Mouse (Mus musculus) intestine, embryonic 15.5 days (tissue): ENCODE results near the gene Acvr1c. TPM values are rescaled to one million over a fixed set of nuclear protein-coding genes. Genes with fewer than 3 reads are reported as not detected.
A peak's percentile ranks its signal among the peaks of the same experiment; 100 is the strongest.

Source experiments
- ATAC-seq: fragments of 200-750 bp; cut with Nextera tagmentation; 2 replicates; pipeline ENCODE4 v1.8.0; 2017; ENCODE audit warnings: moderate TSS enrichment, moderate library complexity
- H3K27ac ChIP-seq: fragments of 300-500 bp; sonication (generic); 2 replicates; pipeline ENCODE4 v1.5.1; 2015; ENCODE audit warnings: mild to moderate bottlenecking, inconsistent platforms
- H3K27me3 ChIP-seq: fragments of 300-500 bp; sonication (generic); replicated peaks from 2 replicates; pipeline ENCODE4 v1.6.1; 2015; ENCODE audit warnings: inconsistent platforms
- H3K36me3 ChIP-seq: fragments of 300-500 bp; sonication (generic); 2 replicates; pipeline ENCODE4 v1.6.1; 2015; ENCODE audit warnings: inconsistent platforms
- H3K4me1 ChIP-seq: fragments of 300-500 bp; sonication (generic); replicated peaks from 2 replicates; pipeline ENCODE4 v1.6.1; 2015; ENCODE audit warnings: inconsistent platforms
- H3K4me2 ChIP-seq: fragments of 300-500 bp; sonication (generic); replicated peaks from 2 replicates; pipeline ENCODE4 v1.6.1; 2015; ENCODE audit warnings: mild to moderate bottlenecking, inconsistent platforms
- H3K4me3 ChIP-seq: fragments of 300-500 bp; sonication (generic); replicated peaks from 2 replicates; pipeline ENCODE4 v1.5.1; 2015; ENCODE audit warnings: inconsistent platforms
- H3K9ac ChIP-seq: fragments of 300-500 bp; sonication (generic); 2 replicates; pipeline ENCODE4 v1.6.1; 2015; ENCODE audit warnings: inconsistent platforms
- H3K9me3 ChIP-seq: fragments of 300-500 bp; sonication (generic); 2 replicates; pipeline ENCODE4 v1.6.1; 2016; ENCODE audit warnings: inconsistent platforms
- WGBS: fragments of 180-500 bp; shearing (Covaris S2); methylation state at CpG from one replicate; pipeline ENCODE4 v1.1.7; 2015; 5-methylcytosine and 5-hydroxymethylcytosine counted together
- polyA plus RNA-seq: library from polyadenylated mRNA; unstranded; fragments of >200 nt; fragmentation: Nextera tagmentation; extraction: Ambion mirVana; gene quantifications from 2 replicates; pipeline ENCODE4 v1.2.1, GENCODE M21; 2015

Acvr1c gene
- polyA plus RNA-seq, 1 experiment from 2014 or later: 4.2 TPM

DNA sequence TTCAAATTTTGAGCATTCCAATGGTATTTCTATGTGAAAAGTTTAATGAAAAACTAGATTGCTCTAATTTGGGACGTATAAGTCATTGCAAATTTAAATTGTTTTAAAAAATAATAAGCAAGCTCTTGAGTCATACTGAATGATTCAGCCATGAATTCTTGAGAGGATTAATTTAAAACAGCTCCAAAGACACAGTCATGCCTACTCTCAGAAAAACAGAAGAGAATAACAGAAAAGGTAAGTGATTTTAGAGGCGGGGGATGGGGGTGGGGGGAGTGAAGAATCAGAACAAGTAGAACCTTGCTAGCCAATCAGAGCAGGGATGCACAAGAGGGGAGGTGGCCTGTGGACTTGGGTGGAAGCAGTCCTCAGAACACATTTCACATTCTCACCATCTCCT lies 7.0 kb downstream of the Acvr1c start:
- no peaks in the 10 kb centered on the region for H3K4me1 ChIP-seq
- H3K9ac ChIP-seq: no peak overlapping the region
- no peak for ATAC-seq
- no peak overlapping the region for H3K4me3 ChIP-seq
- 90% methylated on average over 2 of the region's 2 CpGs for WGBS
- no peak overlapping the region for H3K27ac ChIP-seq
- H3K4me2 ChIP-seq: no peak overlapping the region
- H3K36me3 ChIP-seq: no peaks in the 10 kb centered on the region
- H3K27me3 ChIP-seq: no peaks in the 10 kb centered on the region
- no peaks in the 10 kb centered on the region for H3K9me3 ChIP-seq

DNA sequence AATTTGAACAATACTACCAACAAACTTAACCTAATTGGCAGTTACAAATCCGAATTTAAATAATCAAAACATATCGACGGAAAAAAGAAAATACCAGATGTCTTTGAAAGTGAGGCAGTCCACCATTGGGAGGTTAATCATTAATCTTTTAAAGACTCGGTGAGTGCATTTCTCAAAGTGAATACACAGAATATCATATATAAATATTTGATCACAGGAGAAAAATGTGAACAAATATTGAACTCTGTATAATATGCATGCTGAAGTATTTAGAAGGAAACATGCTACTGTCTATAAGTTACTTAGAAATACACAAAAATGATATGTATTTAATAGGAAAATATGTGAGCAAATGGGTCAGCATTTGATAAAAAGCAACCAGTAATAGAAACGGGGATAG lies 21.0 kb downstream of the Acvr1c start:
- Histone ChIP-seq H3K4me1 (no peaks in the 10 kb centered on the region), H3K9me3 (no peaks in the 10 kb centered on the region), H3K4me2 (no peak overlapping the region), H3K27me3 (no peaks in the 10 kb centered on the region), H3K4me3 (no peak overlapping the region), H3K36me3 (no peaks in the 10 kb centered on the region), H3K9ac (no peak overlapping the region), H3K27ac (no peak overlapping the region)
- 58% methylated on average over 5 of the region's 5 CpGs for WGBS
- ATAC-seq: 0 out of 2 replicates have a peak, but pooled peaks have one; percentile 45

DNA sequence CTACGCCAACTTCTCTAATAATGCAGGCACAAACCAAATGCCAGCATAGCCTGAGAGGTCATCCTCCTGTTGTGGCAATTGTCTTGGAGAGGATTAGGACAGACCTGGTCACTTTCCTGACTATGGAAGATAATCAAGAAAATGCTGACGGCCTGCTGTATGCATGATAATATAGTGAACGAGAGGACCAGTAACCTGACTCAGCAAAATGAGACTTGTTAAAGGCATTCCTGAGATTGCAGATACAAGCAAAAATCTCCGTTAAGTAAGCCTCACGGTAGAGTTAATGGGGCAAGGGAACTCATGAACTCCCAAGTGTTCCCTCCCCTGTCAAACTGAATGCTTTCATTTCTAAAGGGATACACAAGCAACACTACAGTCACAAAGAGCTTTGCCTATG lies 28.1 kb downstream of the Acvr1c start:
- whole genome bisulfite sequencing: 84% methylated on average over 5 of the region's 5 CpGs
- Histone ChIP-seq H3K4me1 (no peaks in the 10 kb centered on the region), H3K36me3 (no peaks in the 10 kb centered on the region), H3K4me3 (no peak overlapping the region), H3K9ac (no peak overlapping the region), H3K9me3 (no peaks in the 10 kb centered on the region), H3K27me3 (no peaks in the 10 kb centered on the region), H3K4me2 (no peak overlapping the region), H3K27ac (no peak overlapping the region)
- ATAC-seq: no peak

DNA sequence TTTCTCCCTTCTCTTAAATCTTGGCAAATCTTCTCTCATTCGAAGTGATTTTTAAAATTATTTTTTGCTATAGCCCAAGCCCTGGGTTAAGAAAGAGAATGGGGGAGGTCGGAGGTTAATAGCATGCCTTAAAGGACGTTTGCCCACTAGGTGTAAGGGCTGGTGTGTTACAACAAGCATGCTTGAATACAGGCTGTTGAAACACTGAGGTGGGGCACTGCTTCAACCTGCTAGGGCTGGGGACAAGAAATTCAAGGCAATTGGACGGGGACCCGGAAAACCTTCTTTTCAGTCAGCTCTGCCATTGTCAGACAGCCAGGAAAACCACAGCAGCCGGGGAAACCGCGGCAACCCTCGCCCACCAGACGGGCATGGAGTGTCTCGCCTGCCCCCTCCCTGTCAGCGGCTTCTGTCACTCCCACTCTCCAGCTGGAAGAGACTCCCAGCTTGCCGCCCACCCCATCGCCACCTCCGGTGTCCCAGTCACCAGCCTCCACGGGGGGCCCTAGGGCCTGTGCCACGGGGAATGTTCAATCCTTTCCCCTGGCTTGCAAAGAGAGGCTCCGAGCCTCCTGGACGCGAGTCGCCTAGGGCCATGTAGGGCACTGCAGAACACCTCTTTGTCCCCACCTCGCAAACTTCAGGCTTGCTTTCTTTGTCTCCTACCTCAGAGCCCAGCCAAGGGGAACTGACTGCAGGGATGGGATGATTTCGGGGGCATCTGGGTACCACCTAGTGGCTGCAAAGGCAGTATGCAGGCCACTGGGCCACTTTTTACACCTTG lies 33.4 kb downstream of the Acvr1c start:
- H3K9ac ChIP-seq: peak overlapping the region; percentile 42
- H3K9me3 ChIP-seq: no peaks in the 10 kb centered on the region
- H3K4me3 ChIP-seq: peak overlapping the region; percentile 40
- ATAC-seq: peak; percentile 81
- H3K36me3 ChIP-seq: no peaks in the 10 kb centered on the region
- peak overlapping the region; percentile 83 for H3K4me2 ChIP-seq
- H3K27ac ChIP-seq: no peak overlapping the region
- H3K27me3 ChIP-seq: no peaks in the 10 kb centered on the region
- no peaks in the 10 kb centered on the region for H3K4me1 ChIP-seq
- WGBS: 14% methylated on average over 23 of the region's 23 CpGs

DNA sequence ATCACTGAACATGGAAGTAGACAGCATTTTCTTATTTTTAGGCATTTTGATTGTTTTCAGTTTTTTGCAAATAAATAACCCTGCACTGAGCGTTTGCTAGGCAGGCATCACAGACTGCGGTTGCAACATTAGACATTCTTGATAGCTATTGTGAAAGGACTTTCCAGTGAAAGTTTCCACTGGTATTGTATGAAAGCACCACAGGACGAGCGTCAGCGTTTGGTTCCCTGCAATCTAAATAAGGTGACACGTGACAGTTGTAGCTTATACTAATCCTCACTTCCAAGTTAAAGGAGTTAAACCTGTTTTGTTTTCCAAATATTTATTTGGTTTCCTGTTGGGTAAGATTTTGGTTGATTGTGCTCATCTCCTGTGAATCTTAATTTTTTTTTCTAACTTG lies 34.4 kb downstream of the Acvr1c start:
- ATAC-seq: no peak
- Histone ChIP-seq H3K4me1 (no peaks in the 10 kb centered on the region), H3K4me2 (no peak overlapping the region), H3K9ac (no peak overlapping the region), H3K36me3 (no peaks in the 10 kb centered on the region), H3K9me3 (no peaks in the 10 kb centered on the region), H3K27ac (no peak overlapping the region), H3K4me3 (no peak overlapping the region), H3K27me3 (no peaks in the 10 kb centered on the region)
- WGBS: 85% methylated on average over 6 of the region's 6 CpGs

DNA sequence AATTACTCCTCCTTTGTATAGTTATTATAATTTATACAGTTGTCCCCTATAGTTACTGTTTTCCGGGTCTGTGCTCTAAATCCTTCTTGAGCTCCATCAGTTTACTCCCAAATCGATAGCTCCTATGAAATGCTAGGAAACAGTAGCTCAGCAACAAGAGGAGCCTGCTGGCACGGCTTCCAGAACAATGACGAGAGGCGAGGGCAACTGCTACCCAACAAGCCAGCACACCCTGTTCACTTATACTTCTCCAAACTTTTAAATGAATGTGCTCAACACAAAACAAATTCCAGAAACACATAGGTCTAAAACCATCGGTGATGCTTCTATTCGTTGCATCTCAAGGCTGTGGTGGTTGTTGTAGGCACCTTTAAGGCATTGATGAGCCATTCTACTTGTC lies 41.5 kb downstream of the Acvr1c start:
- H3K9me3 ChIP-seq: no peaks in the 10 kb centered on the region

DNA sequence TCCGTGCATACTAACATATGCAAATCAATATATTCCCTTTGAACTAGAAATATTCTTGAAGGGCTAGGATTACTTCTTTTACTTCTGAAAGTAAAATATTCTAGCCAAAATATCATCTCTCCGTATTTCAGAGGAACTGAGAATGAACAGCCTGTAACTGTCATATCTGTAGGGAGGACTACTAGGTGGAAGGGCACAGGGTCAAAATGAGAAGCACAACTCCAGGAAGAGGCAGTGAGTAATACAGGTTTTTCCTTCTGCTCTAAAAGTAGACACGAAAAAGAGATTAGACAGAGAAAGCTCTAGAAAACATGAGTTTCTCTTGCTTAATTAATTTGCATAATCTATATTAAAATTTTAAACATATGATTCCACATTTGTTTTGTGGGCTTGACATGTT lies 48.0 kb downstream of the Acvr1c start:
- Histone ChIP-seq H3K4me2 (no peak overlapping the region), H3K4me1 (no peaks in the 10 kb centered on the region), H3K27ac (no peak overlapping the region), H3K9me3 (no peaks in the 10 kb centered on the region), H3K4me3 (no peak overlapping the region), H3K36me3 (no peaks in the 10 kb centered on the region), H3K27me3 (no peaks in the 10 kb centered on the region), H3K9ac (no peak overlapping the region)
- ATAC-seq: no peak
- WGBS: 60% methylated on average over 3 of the region's 3 CpGs

More for the DNA sequence above, 41.5 kb downstream of the Acvr1c start:
- H3K4me3 ChIP-seq: no peak overlapping the region
- 87% methylated on average over 7 of the region's 7 CpGs for WGBS
- no peaks in the 10 kb centered on the region for H3K36me3 ChIP-seq
- no peak overlapping the region for H3K27ac ChIP-seq
- H3K4me1 ChIP-seq: no peaks in the 10 kb centered on the region
- H3K4me2 ChIP-seq: no peak overlapping the region
- H3K9ac ChIP-seq: no peak overlapping the region
- ATAC-seq: no peak
- H3K27me3 ChIP-seq: no peaks in the 10 kb centered on the region

DNA sequence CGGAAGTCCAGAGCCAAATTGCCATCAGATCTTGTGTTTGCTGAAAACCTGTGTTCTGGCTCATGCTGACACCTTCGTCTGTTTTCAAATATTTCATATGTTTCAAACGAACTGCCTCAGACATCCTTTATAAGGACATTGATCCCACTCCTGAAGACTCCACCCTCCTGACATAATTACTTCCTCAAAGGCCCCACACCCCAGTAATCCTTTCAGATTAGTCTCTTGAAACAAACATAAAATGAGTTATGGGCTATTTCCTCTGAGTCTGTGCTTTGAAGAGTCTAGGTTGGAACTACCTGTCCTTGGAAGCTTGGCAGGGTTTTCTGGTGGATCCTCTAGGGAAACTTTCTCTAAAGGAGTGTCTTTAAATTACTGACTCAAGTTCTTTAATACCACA lies 53.2 kb downstream of the Acvr1c start:
- H3K9ac ChIP-seq: no peak overlapping the region
- no peak overlapping the region for H3K4me2 ChIP-seq
- H3K27ac ChIP-seq: no peak overlapping the region
- H3K27me3 ChIP-seq: no peaks in the 10 kb centered on the region
- no peaks in the 10 kb centered on the region for H3K4me1 ChIP-seq
- 0 out of 2 replicates have a peak, but pooled peaks have one; percentile 36 for ATAC-seq
- no peaks in the 10 kb centered on the region for H3K36me3 ChIP-seq
- H3K4me3 ChIP-seq: no peak overlapping the region
- H3K9me3 ChIP-seq: no peaks in the 10 kb centered on the region
- WGBS: 56% methylated on average over 3 of the region's 3 CpGs

DNA sequence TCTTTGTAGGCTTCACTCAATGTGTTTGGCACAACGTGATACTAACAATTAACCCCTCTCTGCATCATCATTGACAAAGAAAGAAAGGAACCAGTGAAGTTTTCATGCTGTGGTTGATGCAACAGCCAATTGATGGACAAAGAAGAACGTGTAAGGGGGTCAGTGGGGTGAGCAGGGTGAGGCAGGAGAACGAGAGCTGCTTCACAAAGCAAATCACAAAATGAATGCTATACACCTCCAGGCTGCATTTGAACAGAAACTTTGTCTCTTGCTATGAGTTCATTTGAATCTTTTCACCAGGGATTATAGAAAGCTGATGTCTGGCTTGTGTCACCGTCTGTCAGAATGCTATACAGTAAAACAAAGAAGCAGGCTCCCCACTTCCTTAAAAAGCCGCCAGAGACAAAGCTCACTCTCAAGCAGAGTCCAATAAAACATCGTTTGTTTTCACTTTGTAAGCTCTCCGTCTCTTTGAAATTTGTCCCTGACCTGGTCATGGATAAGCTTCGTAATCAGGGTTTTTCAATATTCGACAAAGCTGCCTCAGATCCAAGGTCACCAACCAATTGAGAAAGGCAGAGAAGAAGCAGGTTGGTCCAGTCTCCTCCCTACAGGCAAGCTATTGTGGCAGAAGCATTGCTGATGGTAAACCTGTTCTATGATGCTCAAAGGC lies 67.8 kb downstream of the Acvr1c start:
- Histone ChIP-seq H3K36me3 (no peaks in the 10 kb centered on the region), H3K4me2 (peak overlapping the region; percentile 35; the same call in 1 of the 2 replicates), H3K27me3 (no peaks in the 10 kb centered on the region), H3K4me1 (peaks cover 7% of the 10 kb centered on the region; the same call in 1 of the 2 replicates), H3K27ac (0 out of 2 replicates have a peak overlapping the region, but pooled peaks have one; percentile 4), H3K9ac (no peak overlapping the region), H3K9me3 (no peaks in the 10 kb centered on the region), H3K4me3 (no peak overlapping the region)
- WGBS: 7% methylated on average over 9 of the region's 9 CpGs
- ATAC-seq: peak; percentile 87

DNA sequence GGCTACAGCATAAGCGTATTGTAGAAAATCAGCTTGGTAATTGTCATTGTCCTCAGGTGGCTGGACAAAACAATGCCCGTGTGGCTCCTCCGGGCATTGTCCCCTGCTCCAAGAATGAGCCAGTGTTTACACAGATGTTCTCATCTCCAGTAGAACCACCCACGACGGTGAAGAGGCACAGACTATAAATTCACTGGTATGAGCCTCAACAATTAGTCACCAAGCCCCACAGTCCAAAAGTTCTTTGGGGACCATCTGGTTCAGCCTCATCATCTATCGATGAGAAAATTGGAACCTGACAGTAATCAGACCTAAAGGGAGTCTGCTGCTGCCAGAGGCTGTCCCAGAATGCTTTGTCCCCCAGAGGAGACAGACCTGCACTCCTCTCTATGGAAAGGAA lies 68.4 kb downstream of the Acvr1c start:
- H3K36me3 ChIP-seq: no peaks in the 10 kb centered on the region
- H3K27me3 ChIP-seq: no peaks in the 10 kb centered on the region
- peak overlapping the region; percentile 35; the same call in 1 of the 2 replicates for H3K4me2 ChIP-seq
- peak; percentile 42 for ATAC-seq
- 37% methylated on average over 6 of the region's 6 CpGs for WGBS
- no peak overlapping the region for H3K4me3 ChIP-seq
- no peak overlapping the region for H3K27ac ChIP-seq
- no peaks in the 10 kb centered on the region for H3K9me3 ChIP-seq
- H3K9ac ChIP-seq: no peak overlapping the region
- H3K4me1 ChIP-seq: peaks cover 7% of the 10 kb centered on the region; the same call in 1 of the 2 replicates

DNA sequence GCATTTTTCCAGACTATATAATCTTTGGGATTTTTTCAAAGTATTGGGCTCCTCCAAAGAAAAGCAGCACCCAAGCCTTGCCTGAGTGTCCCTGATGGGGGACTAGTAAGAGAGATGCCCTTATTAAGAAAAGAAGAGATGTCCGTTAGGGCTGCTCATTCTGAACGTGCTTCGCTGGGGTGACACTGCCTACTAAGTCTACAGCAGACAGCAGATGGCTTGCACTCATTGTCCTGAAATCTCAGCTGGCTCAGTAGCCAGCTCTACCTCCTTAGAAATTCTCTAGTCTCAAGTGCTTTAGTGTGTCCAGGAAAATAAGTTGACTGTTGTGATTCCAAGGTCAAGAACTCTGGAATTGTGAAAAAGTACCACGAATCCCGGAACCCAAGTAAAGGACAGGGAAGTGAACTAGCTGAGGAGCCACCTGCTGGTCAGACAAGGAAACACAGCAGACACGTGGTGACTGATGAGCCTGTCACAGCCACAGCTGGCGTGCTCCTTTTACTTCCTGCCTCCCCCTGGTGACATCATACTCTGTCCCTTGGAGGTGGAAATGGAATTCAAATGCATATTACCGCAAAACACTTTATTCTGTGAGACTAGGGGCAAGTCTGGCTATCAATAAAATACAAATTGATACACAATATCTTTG lies 75.3 kb downstream of the Acvr1c start:
- Histone ChIP-seq H3K27me3 (no peaks in the 10 kb centered on the region), H3K4me1 (no peaks in the 10 kb centered on the region), H3K4me2 (no peak overlapping the region), H3K36me3 (no peaks in the 10 kb centered on the region), H3K9me3 (no peaks in the 10 kb centered on the region), H3K9ac (no peak overlapping the region), H3K4me3 (no peak overlapping the region), H3K27ac (no peak overlapping the region)
- 57% methylated on average over 8 of the region's 8 CpGs for WGBS
- 0 out of 2 replicates have a peak, but pooled peaks have one; percentile 24 for ATAC-seq

DNA sequence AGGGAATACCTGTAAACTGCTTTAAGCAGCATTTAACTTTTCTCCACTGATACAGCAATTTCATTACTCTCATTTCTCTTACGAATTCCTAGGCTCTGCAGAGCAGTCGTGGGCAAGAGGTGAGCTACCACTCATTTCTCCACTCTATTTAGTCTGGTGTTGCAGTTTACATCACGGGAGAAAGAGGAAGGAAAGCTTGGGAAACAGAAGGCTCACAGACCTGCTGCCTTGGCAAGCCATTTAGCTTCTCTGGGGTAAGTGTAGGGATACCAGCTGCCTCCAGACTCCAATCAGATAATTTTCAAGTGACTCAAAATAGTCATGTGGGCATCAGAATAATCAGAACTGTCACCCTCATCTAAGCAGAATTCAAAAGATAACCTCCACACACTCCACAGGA lies 76.6 kb downstream of the Acvr1c start:
- Histone ChIP-seq H3K27ac (no peak overlapping the region), H3K27me3 (no peaks in the 10 kb centered on the region), H3K4me3 (no peak overlapping the region), H3K4me2 (no peak overlapping the region), H3K4me1 (no peaks in the 10 kb centered on the region), H3K9me3 (no peaks in the 10 kb centered on the region), H3K9ac (no peak overlapping the region), H3K36me3 (no peaks in the 10 kb centered on the region)
- 53% methylated on average over 3 of the region's 3 CpGs for WGBS
- no peak for ATAC-seq
